Mouse (Mus musculus): ENCODE measurements around the gene Efna2. TPM values are rescaled to one million over a fixed set of nuclear protein-coding genes. Genes with fewer than 3 reads are reported as not detected.

The Efna2 gene
- total and polyA plus RNA-seq, 3 experiments: 0.23 to 1.5 (median 0.86) TPM

DNA sequence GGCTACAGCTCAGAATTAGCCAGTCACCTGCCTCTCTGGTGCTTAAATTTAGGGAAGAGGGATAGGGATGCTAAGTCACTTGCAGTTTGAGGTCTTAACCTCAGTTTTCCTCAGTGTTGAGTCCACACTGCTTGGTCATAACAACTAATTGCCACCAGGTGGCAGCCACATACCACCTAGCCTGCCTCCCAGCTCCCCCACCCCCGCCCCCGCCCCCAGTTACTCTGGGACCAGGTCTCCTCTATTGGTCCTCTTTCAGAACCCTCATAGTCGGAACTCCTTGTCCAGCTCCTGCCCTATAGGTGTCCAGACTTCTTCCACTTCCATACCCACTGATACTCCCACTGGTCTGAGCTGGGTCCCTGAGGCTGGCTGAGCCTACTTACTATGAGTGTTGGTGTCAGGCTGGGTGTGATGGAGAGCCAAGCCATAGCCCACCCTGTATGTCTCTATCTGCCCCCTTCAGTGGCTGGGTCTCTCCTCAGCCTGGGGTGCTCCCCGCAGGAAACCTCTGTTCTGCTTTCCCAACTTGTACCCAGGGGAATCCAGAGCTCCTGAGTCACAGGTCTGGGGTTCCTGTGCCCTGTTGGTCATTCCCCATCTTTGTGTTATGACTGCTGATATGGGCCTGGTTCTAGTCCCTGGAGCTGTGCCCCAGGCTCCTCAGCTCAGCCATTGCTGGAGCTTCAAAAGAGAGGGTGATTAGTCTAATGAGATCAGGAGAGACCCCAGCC lies 3.6 kb upstream of the Efna2 start (continued):
- TF ChIP-seq NELFE (IDR thresholded peaks at IDR 0.05; ENCODE audit: low read depth, low read length) (no peak), MAFK (IDR thresholded peaks at IDR 0.05; ENCODE audit: insufficient replicate concordance, low read length) (no peak)

DNA sequence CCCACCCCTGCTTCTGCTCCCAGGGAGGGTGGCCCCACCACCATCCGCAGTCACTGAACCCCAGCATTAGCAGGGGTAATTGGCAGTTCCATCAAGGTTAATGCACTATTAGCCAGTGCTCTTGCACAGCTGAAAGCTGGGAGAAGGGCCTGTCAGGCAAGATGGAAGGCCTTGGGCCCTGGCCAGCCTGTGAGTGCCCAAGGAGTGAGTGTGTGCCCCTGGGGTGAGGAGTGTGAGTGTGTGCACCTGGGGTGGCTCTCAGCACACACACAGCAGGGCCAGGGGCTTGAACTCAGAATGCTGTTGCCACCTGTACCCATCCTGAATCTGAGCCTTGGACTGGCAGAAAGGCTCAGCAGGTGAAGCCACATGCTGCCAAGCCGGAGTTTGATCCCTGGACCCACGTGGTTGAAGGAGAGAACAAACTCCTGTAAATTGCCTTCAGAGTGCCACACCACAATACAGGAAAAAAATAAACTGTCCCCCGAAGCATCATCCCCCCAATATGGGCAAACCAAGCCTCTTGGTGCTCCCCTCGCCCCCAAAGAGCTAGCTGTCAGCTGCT lies 2.9 kb upstream of the Efna2 start:
- Histone ChIP-seq H3K79me2 (replicated peaks; ENCODE audit: control insufficient read depth, extremely low read depth, insufficient read depth, poor library complexity, severe bottlenecking) (no peaks in the 10 kb centered on the region), H3K9me3 (replicated peaks; ENCODE audit: low read length) (no peaks in the 10 kb centered on the region), H3K4me2 (ENCODE audit: insufficient read depth, low read depth, poor library complexity, severe bottlenecking) (no peak overlapping the region), H3K36me3 (replicated peaks in 1 of 2; ENCODE audit: control insufficient read depth in 1 of 2, insufficient read depth in 1 of 2, low read length in 1 of 2) (peaks cover 12 to 31% of the 10 kb centered on the region in 2 experiments), H3K4me1 (ENCODE audit: control insufficient read depth in 1 of 2, insufficient read depth in 2 of 2) (peaks cover 27 to 69% of the 10 kb centered on the region in 2 experiments), H3K4me3 (replicated peaks in 1 of 3; ENCODE audit: low read depth in 2 of 3, low read length in 2 of 3, poor library complexity in 1 of 3) (no peak overlapping the region), H3K9ac (ENCODE audit: insufficient read depth, low read depth) (no peak overlapping the region), H3K27me3 (replicated peaks) (peaks cover 26% of the 10 kb centered on the region), H3K27ac (ENCODE audit: insufficient read depth, low read depth) (no peak overlapping the region)
- TF ChIP-seq SIN3A (IDR thresholded peaks at IDR 0.05; ENCODE audit: low read length) (no peak), RCOR1 (conservative IDR thresholded peaks at IDR 0.05; ENCODE audit: low read depth, low read length) (no peak), E2F4 (IDR thresholded peaks at IDR 0.05; ENCODE audit: insufficient replicate concordance, low read depth, low read length) (no peak), MEF2A (IDR thresholded peaks at IDR 0.05; ENCODE audit: borderline replicate concordance, low read depth, low read length) (no peak), MAFK (IDR thresholded peaks at IDR 0.05; ENCODE audit: insufficient replicate concordance, low read length) (no peak), MAZ (IDR thresholded peaks at IDR 0.05; ENCODE audit: low read depth, low read length) (no peak), MAX (IDR thresholded peaks at IDR 0.05; ENCODE audit: low read length) (no peak), TCF12 (IDR thresholded peaks at IDR 0.05; ENCODE audit: low read depth, low read length) (no peak), SMC3 (IDR thresholded peaks at IDR 0.05; ENCODE audit: low read depth, low read length) (no peak)
- dilution Hi-C loops (cut with MboI; ENCODE audit: extremely low pct_ligation_motif_present, extremely low pct_unique_long_range_greater_than_20kb, low sequenced_read_pairs) (no loop called here), in situ Hi-C loops (cut with MboI; ENCODE audit: low pct_ligation_motif_present, low pct_unique_long_range_greater_than_20kb, low sequenced_read_pairs) (loop anchor here (5.0 kb wide), 2 partner anchors 71 to 171 kb away; partner anchors contain the start of genes Adamtsl5 and Ndufs7)
- no peak for DNase-seq (ENCODE audit: extremely low read depth)

DNA sequence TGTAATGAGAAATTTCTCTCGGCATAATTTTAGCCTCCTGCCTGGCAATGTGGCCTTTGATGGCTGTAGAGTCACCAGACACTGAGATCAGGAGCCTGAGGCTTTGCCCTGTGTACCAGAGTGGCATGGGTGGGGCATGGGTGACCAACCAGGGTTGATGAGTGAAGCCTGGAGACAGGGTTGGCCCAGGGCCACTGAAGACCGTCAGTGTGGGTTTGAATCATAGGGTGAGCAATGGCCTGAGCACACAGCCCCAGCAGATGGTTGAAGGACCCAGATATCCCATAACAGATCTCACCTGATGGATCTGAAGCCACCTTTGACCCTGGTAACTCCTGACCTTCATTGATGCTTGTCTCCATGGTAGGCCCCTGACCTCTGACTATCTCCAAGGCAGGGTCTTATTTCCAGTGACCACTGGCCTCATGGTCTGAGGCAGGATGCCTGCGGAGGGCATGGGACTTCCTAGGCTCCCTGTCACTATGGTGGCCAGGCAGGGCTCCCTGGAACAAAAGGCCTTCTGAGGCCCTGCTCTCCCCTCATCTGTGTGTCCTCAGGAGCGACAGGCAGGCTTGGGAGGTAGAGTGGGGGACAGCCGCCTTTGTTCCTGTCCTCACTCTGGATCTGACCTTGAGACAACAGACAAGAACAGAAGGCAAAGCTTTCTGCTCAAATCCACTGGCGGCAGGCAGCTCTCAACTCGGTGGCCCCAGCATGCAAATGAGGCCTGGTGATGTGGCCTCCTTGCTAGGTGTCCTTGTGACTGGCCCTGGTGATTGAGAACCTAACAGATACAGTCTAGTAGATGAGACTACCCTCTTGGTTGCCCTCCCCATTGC lies 1.6 kb upstream of the Efna2 start:
- H3K9me3 ChIP-seq (replicated peaks; ENCODE audit: low read length): no peaks in the 10 kb centered on the region
- peak overlapping the region; percentile 31 for H3K27ac ChIP-seq (ENCODE audit: insufficient read depth, low read depth)
- in situ Hi-C loops (cut with MboI; ENCODE audit: low pct_ligation_motif_present, low pct_unique_long_range_greater_than_20kb, low sequenced_read_pairs): loop anchor here (5.0 kb wide), 2 partner anchors 70 to 170 kb away; partner anchors contain the start of genes Adamtsl5 and Ndufs7
- H3K36me3 ChIP-seq (replicated peaks in 1 of 2; ENCODE audit: control insufficient read depth in 1 of 2, insufficient read depth in 1 of 2, low read length in 1 of 2): peaks cover 2 to 21% of the 10 kb centered on the region in 2 experiments
- peak; percentile 53 for DNase-seq (ENCODE audit: extremely low read depth)
- peak overlapping the region in 1 of 3 experiments; percentile 20 for H3K4me3 ChIP-seq (replicated peaks in 1 of 3; ENCODE audit: low read depth in 2 of 3, low read length in 2 of 3, poor library complexity in 1 of 3)
- peaks cover 39% of the 10 kb centered on the region for H3K27me3 ChIP-seq (replicated peaks)
- H3K79me2 ChIP-seq (replicated peaks; ENCODE audit: control insufficient read depth, extremely low read depth, insufficient read depth, poor library complexity, severe bottlenecking): no peaks in the 10 kb centered on the region
- dilution Hi-C loops (cut with MboI; ENCODE audit: extremely low pct_ligation_motif_present, extremely low pct_unique_long_range_greater_than_20kb, low sequenced_read_pairs): no loop called here
- peaks cover 24 to 58% of the 10 kb centered on the region in 2 experiments for H3K4me1 ChIP-seq (ENCODE audit: control insufficient read depth in 1 of 2, insufficient read depth in 2 of 2)
- H3K9ac ChIP-seq (ENCODE audit: insufficient read depth, low read depth): no peak overlapping the region
- H3K4me2 ChIP-seq (ENCODE audit: insufficient read depth, low read depth, poor library complexity, severe bottlenecking): peak overlapping the region; percentile 10
- TF ChIP-seq POLR2A (IDR thresholded peaks at IDR 0.05; ENCODE audit: low read depth, low read length) (no peak), SMC3 (IDR thresholded peaks at IDR 0.05; ENCODE audit: low read depth, low read length) (no peak), CHD1 (IDR thresholded peaks at IDR 0.05; ENCODE audit: low read depth, low read length) (no peak), MEF2A (IDR thresholded peaks at IDR 0.05; ENCODE audit: borderline replicate concordance, low read depth, low read length) (no peak), GABPA (IDR thresholded peaks at IDR 0.05; ENCODE audit: insufficient replicate concordance, low read depth, low read length) (no peak), E2F4 (IDR thresholded peaks at IDR 0.05; ENCODE audit: insufficient replicate concordance, low read depth, low read length) (no peak), IRF4 (IDR thresholded peaks at IDR 0.05; ENCODE audit: low read depth, low read length) (no peak), ELF1 (IDR thresholded peaks at IDR 0.05; ENCODE audit: low read depth, low read length) (0 out of 2 replicates have a peak, but pooled peaks have one; percentile 10), MAFK (IDR thresholded peaks at IDR 0.05; ENCODE audit: insufficient replicate concordance, low read length) (no peak), NELFE (IDR thresholded peaks at IDR 0.05; ENCODE audit: low read depth, low read length) (no peak), TCF12 (IDR thresholded peaks at IDR 0.05; ENCODE audit: low read depth, low read length) (no peak), JUND (conservative IDR thresholded peaks at IDR 0.05; ENCODE audit: low read depth, low read length) (no peak), ZMIZ1 (IDR thresholded peaks at IDR 0.05; ENCODE audit: low read depth, low read length) (0 out of 2 replicates have a peak, but pooled peaks have one; percentile 47), CHD2 (IDR thresholded peaks at IDR 0.05; ENCODE audit: low read length) (no peak), EP300 (IDR thresholded peaks at IDR 0.05; ENCODE audit: low read length) (no peak), UBTF (IDR thresholded peaks at IDR 0.05; ENCODE audit: low read depth, low read length) (no peak), MXI1 (IDR thresholded peaks at IDR 0.05; ENCODE audit: low read depth, low read length) (0 out of 2 replicates have a peak, but pooled peaks have one; percentile 46), ZKSCAN1 (IDR thresholded peaks at IDR 0.05; ENCODE audit: borderline replicate concordance, low read depth, low read length) (no peak), HCFC1 (IDR thresholded peaks at IDR 0.05; ENCODE audit: low read depth, low read length) (no peak), RCOR1 (conservative IDR thresholded peaks at IDR 0.05; ENCODE audit: low read depth, low read length) (no peak), CTCF (conservative IDR thresholded peaks at IDR 0.05 in 1 of 2, IDR thresholded peaks at IDR 0.05 in 1 of 2; ENCODE audit: low read depth in 2 of 2, low read length in 2 of 2) (no peak), PAX5 (IDR thresholded peaks at IDR 0.05; ENCODE audit: low read length) (no peak)

All from CH12.LX (cell line).